Mouse (Mus musculus): ENCODE data around the gene Celsr2. TPM values are rescaled to one million over a fixed set of nuclear protein-coding genes. Genes with fewer than 3 reads are reported as not detected.

Gene Celsr2
- 53.7 and 67.5 TPM in 2 replicates for polyA plus RNA-seq (2016; fragmentation: Nextera tagmentation; extraction: Ambion mirVana)

DNA sequence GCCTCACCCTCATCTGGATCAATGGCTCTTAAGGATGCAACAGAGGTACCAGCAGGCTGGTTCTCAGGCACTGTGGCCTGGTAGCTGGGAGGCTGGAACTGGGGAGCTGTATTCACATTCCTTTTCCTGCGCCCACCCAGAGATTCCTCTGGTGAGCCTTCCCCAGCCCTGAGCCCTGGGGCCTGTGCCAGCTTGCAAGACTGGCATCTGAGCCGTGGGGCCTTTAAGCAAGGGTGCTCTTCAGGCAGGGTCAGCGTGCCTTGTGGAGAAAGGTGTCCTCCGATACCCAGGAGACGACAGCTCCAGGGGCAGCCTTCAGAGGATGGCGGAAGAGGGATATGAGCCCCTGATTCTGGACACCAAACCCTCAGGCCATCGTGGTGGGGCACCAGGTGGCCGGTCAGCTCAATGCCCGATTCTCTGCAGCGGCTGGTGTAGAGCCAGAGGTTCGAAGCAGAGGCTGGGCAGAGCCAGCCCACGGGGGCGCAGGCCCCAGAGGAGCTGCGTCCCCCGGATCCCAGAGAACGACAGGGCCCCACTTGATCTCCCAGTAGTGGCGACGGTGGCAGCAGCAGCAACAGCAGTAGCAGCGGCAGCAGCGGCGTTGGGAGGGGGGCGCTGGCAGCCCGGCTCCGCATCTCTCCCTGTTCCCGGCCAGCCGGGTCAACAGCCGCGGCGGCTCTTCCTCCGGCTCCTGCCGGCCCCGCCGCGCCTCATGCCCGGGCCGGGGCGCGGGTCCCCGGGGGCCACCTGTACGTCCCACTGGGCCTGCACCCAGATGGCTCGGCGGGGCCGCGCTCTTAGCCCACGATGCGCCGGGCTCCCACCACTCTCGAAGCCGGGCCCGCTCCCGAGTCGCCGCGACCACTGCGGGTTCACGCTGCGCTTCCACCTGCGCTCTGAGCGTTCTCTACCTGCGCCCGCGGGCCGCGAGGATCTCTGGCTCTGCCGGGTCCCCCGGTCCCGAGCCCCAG lies at the start of gene Celsr2:
TSS of gene Celsr2 (minus strand) at position 696 of the 974 bp plus-strand sequence.
- Histone ChIP-seq H3K4me1 (peaks cover 76% of the 10 kb centered on the region), H3K4me3 (peak within 1 kb of the TSS; percentile 97), H3K36me3 (peaks cover 49% of the 10 kb centered on the region), H3K27me3 (ENCODE audit: low read depth, poor library complexity, severe bottlenecking) (peaks cover 24% of the 10 kb centered on the region), H3K27ac (replicated peaks) (peak within 1 kb of the TSS; percentile 100), H3K9me3 (replicated peaks) (peaks cover 26% of the 10 kb centered on the region)
- DNase-seq (ENCODE audit: low spot score), result peak; percentile 62
- whole genome bisulfite sequencing, result 5% methylated on average over 67 of the region's 67 CpGs

DNA sequence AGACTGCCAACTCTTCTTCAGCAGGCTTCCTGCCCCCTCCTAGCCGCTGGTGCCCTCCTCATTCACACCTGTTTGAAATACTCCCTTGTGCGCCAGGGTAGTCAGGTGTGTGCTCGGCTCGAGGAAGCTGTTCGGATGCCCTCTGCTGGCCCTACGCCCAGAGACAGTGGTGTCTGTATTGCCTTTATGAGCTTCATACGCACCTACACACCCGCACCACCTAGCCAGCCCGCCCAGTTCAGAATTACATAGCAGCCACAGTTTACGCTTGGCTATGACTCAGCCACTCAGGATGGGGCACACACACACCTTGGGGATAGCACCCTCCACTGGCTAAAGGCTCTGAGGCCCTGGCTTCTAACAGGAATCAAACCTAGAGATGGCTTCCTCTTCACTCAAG lies 43.5 kb upstream of the Celsr2 start:
- Histone ChIP-seq H3K27ac (replicated peaks) (peak overlapping the region; percentile 39; the same call in 1 of the 2 replicates), H3K36me3 (no peaks in the 10 kb centered on the region), H3K4me3 (no peak overlapping the region), H3K4me1 (peaks cover 8% of the 10 kb centered on the region), H3K9me3 (replicated peaks) (no peaks in the 10 kb centered on the region), H3K27me3 (ENCODE audit: low read depth, poor library complexity, severe bottlenecking) (0 out of 2 replicates have a peak, but pooled peaks cover 5% of the 10 kb centered on the region)
- WGBS, result 49% methylated on average over 10 of the region's 10 CpGs
- DNase-seq (ENCODE audit: low spot score), result no peak

DNA sequence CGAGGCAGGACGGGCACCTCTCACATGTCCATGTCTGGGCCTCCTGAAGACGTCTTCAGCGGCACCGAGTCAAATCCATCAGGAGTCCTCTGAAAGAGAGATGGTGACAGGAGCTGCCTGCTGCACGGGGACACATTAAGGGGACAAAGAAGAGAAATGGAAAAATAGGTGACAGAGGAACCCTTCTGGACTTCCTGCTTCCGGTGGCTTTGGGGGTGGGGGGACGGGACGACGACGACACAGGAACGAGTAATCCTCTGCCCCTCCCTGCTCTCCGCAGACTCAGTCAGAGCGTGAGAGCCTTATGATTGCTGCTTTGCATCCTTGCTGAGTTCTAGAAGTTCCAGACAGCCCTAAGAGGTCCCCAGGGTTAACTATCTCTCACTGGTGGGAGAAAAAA lies 43.0 kb upstream of the Celsr2 start:
- H3K27ac ChIP-seq (replicated peaks), result peak overlapping the region; percentile 39; the same call in 1 of the 2 replicates
- H3K4me3 ChIP-seq, result 0 out of 2 replicates have a peak overlapping the region, but pooled peaks have one; percentile 8
- H3K27me3 ChIP-seq (ENCODE audit: low read depth, poor library complexity, severe bottlenecking), result 0 out of 2 replicates have a peak, but pooled peaks cover 5% of the 10 kb centered on the region
- H3K4me1 ChIP-seq, result peaks cover 8% of the 10 kb centered on the region
- H3K36me3 ChIP-seq, result no peaks in the 10 kb centered on the region
- H3K9me3 ChIP-seq (replicated peaks), result no peaks in the 10 kb centered on the region
- no peak for DNase-seq (ENCODE audit: low spot score)
- 64% methylated on average over 14 of the region's 14 CpGs for WGBS

DNA sequence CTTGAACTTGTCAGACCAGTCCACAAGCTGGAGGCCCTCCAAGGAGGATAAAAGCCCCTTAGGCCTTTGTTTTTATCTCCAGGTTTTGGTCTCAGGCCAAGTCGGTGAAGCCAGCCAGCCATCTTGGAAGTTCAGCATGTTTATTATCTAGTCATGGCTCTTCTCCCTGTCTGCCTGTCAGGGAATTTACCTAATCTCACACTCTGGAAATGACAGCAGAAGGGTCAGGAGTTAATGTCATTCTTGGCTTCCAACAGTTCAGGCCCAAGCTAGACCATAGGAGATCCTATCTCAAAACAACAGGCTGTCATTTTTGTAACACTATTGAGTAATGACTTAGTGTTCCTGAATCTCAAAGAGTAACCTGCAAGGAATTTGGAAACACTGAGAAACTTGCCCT lies 38.8 kb upstream of the Celsr2 start:
- no peaks in the 10 kb centered on the region for H3K9me3 ChIP-seq (replicated peaks)
- DNase-seq (ENCODE audit: low spot score), result no peak
- peaks cover 8% of the 10 kb centered on the region for H3K4me1 ChIP-seq
- H3K36me3 ChIP-seq, result no peaks in the 10 kb centered on the region
- no peak overlapping the region for H3K4me3 ChIP-seq
- no peaks in the 10 kb centered on the region for H3K27me3 ChIP-seq (ENCODE audit: low read depth, poor library complexity, severe bottlenecking)
- H3K27ac ChIP-seq (replicated peaks), result no peak overlapping the region
- 91% methylated on average over 1 of the region's 1 CpGs for WGBS

DNA sequence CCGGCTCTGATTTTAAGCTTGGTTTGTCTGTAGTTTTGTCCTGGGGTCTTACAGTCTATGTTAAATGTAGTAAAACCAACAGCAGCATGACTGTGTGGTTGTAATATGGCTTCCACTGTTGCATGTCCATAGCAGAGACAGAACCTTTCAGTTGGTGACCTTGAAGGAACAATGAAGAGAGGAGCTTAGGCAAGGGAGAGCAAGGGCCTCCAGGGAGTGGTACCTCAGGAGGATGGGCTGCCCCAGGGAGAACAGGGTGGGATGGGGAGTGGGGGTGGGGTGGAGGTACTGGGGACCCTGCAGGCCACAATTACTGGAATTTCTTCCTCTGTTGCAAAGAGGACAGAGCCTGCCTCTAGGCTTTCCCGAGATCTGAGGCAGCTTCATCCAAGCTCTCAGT lies 36.6 kb upstream of the Celsr2 start:
- 89% methylated on average over 2 of the region's 2 CpGs for WGBS

DNA sequence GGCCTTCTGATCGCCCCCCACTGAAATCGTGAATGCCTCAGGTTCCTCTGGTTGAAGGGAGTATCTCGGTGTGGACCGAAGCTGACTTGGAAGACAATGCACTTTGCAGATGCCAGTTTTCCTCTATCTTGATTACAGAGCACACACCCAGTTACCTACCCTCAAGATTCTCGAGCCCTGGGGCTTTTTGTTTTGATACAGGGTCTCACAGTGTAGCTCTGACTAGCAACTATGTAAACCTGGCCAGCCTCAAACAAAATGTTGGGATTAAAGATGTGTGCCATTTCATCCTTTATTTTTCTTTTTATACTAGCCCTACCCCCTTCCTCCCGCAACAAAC lies 30.0 kb upstream of the Celsr2 start:
- Histone ChIP-seq H3K4me1 (peaks cover 46% of the 10 kb centered on the region), H3K9me3 (replicated peaks) (no peaks in the 10 kb centered on the region), H3K36me3 (peaks cover 24% of the 10 kb centered on the region), H3K4me3 (peak overlapping the region; percentile 91), H3K27me3 (ENCODE audit: low read depth, poor library complexity, severe bottlenecking) (no peaks in the 10 kb centered on the region), H3K27ac (replicated peaks) (peak overlapping the region; percentile 92)
- DNase-seq (ENCODE audit: low spot score), result no peak
- WGBS, result 13% methylated on average over 6 of the region's 6 CpGs

More for the DNA sequence above, 36.6 kb upstream of the Celsr2 start:
- H3K9me3 ChIP-seq (replicated peaks), result no peaks in the 10 kb centered on the region
- no peaks in the 10 kb centered on the region for H3K4me1 ChIP-seq
- no peak for DNase-seq (ENCODE audit: low spot score)
- H3K4me3 ChIP-seq, result no peak overlapping the region
- no peak overlapping the region for H3K27ac ChIP-seq (replicated peaks)
- H3K27me3 ChIP-seq (ENCODE audit: low read depth, poor library complexity, severe bottlenecking), result no peaks in the 10 kb centered on the region
- no peaks in the 10 kb centered on the region for H3K36me3 ChIP-seq

DNA sequence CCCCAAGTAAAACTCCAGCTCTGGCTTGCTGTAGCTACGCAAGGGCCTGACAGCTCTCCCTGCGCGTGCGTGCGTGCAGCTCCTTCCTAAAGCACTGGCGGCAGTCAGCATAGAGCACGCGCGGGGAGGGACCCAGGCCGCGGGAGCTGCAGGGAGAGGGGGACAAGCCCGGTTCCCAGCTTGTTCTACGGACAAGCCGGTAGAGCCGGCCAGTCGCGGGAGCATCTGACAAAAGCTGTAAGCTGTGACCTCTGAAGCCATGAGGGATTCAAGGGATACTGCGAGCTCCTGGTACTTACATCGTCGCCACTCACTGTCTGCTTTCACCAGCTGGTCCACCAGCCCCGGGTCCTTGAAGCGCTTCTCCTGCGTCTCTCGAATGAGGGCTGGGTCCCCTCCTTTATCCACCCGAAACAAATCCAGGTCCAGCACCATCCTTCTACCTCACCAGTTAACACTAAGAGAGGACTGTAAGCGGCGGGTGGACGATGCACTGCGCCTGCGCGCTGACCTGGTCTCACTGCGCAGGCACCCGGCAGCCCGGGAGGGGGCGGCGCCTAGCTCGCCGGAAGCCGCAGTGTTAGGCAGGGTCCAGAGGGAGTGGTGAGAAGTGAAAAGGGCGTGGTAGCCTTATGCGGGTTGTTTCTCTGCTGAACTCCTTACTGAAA lies 29.5 kb upstream of the Celsr2 start, which contains the start of gene Sars:
TSS of gene Sars (minus strand) at position 512 of the 668 bp plus-strand sequence.
- Histone ChIP-seq H3K27me3 (ENCODE audit: low read depth, poor library complexity, severe bottlenecking) (no peaks in the 10 kb centered on the region), H3K9me3 (replicated peaks) (no peaks in the 10 kb centered on the region), H3K27ac (replicated peaks) (peak within 1 kb of the TSS; percentile 92), H3K4me1 (peaks cover 46% of the 10 kb centered on the region), H3K36me3 (peaks cover 28% of the 10 kb centered on the region), H3K4me3 (peak within 1 kb of the TSS; percentile 91)
- 0% methylated on average over 41 of the region's 41 CpGs for WGBS
- peak; percentile 94 for DNase-seq (ENCODE audit: low spot score)

DNA sequence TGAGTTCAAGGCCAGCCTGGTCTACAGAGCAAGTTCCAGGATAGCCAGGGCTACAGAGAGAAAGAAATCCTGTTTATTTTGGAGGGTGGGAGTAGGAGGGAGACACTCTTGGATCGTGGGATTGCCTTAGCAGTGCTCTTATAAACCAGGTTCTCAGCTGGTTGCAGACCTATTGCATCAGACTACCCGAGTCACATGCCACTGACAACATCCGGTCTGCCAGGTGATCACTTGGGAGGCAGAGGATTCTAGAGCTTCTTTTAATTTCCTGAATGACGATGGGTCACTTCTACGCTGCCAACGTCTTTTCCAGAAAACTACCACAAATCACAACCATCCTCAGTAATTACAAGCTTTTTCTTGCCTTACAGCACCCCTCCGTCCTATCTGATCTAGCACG lies 28.7 kb upstream of the Celsr2 start:
- H3K9me3 ChIP-seq (replicated peaks), result no peaks in the 10 kb centered on the region
- H3K27ac ChIP-seq (replicated peaks), result peak overlapping the region; percentile 92
- H3K36me3 ChIP-seq, result peaks cover 34% of the 10 kb centered on the region
- DNase-seq (ENCODE audit: low spot score), result no peak
- WGBS, result 35% methylated on average over 8 of the region's 8 CpGs
- no peaks in the 10 kb centered on the region for H3K27me3 ChIP-seq (ENCODE audit: low read depth, poor library complexity, severe bottlenecking)
- H3K4me3 ChIP-seq, result peak overlapping the region; percentile 91
- H3K4me1 ChIP-seq, result peaks cover 46% of the 10 kb centered on the region

DNA sequence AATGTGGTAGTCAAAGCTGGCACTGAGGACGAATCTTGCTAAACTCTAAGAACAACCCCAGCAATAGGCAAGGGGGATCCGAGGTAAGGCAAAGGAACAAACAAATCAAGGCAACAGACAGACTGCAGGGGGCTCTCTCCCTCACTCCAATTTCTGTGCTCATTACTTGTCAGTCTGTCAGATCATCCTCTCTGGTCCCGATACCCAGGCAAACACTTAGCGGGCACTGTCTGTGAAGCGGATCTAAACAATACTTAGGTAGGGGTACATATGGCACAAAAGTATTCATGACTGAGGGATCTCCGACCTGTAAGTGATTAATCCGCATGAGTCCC lies 21.0 kb upstream of the Celsr2 start:
- Histone ChIP-seq H3K36me3 (peaks cover 71% of the 10 kb centered on the region), H3K27me3 (ENCODE audit: low read depth, poor library complexity, severe bottlenecking) (no peaks in the 10 kb centered on the region), H3K9me3 (replicated peaks) (no peaks in the 10 kb centered on the region), H3K27ac (replicated peaks) (peak overlapping the region; percentile 95), H3K4me3 (no peak overlapping the region), H3K4me1 (peaks cover 66% of the 10 kb centered on the region)
- DNase-seq (ENCODE audit: low spot score), result no peak
- WGBS, result 79% methylated on average over 7 of the region's 7 CpGs

DNA sequence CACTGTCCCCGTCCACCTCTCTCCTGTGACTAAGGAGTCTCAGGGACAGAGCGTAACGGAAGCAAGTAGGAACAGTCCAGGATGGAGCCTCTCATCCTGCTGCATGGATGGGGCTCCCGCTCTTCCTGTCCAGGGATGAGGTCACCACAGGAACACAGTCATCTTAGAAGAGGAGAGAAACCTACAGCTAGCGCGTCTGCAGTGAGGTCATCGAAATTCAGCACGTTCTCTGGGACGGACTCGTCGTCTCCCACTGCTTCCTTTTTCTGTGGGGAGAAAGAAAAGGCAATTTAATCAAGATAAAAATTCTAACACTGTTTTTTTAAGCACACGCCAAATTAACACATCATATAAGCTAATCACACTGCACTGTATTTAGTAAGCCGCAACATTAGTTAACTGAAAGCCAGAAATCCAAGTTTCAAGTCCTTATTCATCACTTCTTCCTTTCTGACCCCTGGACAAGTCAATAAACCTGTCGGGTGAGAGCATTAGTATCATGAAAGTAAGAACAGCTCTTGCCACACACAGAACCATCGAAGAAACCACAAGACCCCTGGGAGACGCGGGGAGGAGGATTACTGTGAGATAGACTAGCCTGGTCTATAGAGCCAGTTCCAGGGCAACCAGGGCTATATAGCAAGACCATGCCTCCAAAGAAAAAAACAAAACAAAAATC lies 20.5 kb upstream of the Celsr2 start:
- DNase-seq (ENCODE audit: low spot score), result no peak

DNA sequence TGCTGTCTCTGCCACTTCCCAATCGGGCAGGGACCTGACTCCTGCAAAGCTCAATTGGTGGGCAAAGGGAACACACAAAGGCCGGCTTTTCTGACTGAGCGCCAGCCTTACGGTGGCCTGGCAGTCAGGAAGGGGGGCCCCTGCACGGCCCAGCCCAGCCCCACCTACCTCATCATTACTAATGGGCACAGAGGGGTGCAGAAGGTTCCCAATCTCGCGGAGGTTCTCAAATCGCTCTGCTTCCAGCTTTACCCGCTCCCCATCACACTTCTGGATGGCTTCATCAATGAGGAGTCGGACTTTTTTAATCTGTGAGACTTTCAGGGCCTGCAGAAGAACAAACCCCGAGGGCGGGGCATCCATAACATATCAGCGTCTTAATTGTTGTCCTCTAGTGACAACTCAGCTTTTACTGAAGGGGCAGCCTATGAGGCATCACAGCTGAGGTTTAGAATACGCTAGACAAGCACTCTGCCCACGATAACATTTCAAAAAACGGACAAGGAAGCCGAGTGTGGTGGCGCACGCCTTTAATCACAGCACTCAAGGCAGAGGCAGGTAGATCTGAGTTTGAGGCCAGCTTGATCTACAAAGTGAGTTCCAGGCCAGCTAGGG lies 18.6 kb upstream of the Celsr2 start:
- H3K36me3 ChIP-seq, result peaks cover 75% of the 10 kb centered on the region

More for the DNA sequence above, 20.5 kb upstream of the Celsr2 start:
- peaks cover 71% of the 10 kb centered on the region for H3K36me3 ChIP-seq
- WGBS, result 85% methylated on average over 17 of the region's 17 CpGs
- H3K9me3 ChIP-seq (replicated peaks), result no peaks in the 10 kb centered on the region
- H3K4me3 ChIP-seq, result peak overlapping the region; percentile 0; the same call in 1 of the 2 replicates
- peaks cover 66% of the 10 kb centered on the region for H3K4me1 ChIP-seq
- H3K27me3 ChIP-seq (ENCODE audit: low read depth, poor library complexity, severe bottlenecking), result no peaks in the 10 kb centered on the region
- H3K27ac ChIP-seq (replicated peaks), result peak overlapping the region; percentile 95

More for the DNA sequence above, 18.6 kb upstream of the Celsr2 start:
- Histone ChIP-seq H3K27ac (replicated peaks) (peak overlapping the region; percentile 95), H3K27me3 (ENCODE audit: low read depth, poor library complexity, severe bottlenecking) (no peaks in the 10 kb centered on the region), H3K4me3 (peak overlapping the region; percentile 41), H3K4me1 (peaks cover 67% of the 10 kb centered on the region), H3K9me3 (replicated peaks) (no peaks in the 10 kb centered on the region)
- DNase-seq (ENCODE audit: low spot score), result no peak
- WGBS, result 17% methylated on average over 19 of the region's 19 CpGs
